Mouse (Mus musculus) CH12.LX (cell line): Measurements from ENCODE around the gene Vstm5. TPM values are rescaled to one million over a fixed set of nuclear protein-coding genes. Genes with fewer than 3 reads are reported as not detected.

Experiments
- DNase-seq: peaks from one replicate; pipeline ENCODE4 v3.0.0-alpha.2; 2013; ENCODE audit errors: extremely low read depth
- H3K27ac ChIP-seq: 2 replicates; pipeline ENCODE4 v1.5.1; 2012; ENCODE audit warnings: low read depth, mild to moderate bottlenecking, control low read depth, moderate library complexity; ENCODE audit not compliant: insufficient read depth
- H3K27me3 ChIP-seq: replicated peaks from 2 replicates; pipeline ENCODE3; 2012; ENCODE audit warnings: inconsistent platforms
- H3K36me3 ChIP-seq, 2 experiments: replicated peaks in 1 of 2; 2 replicates each; pipeline versions ENCODE3 to v1.6.1; 2012; ENCODE audit warnings: inconsistent platforms in 1 of 2, low read length in 1 of 2, mild to moderate bottlenecking in 1 of 2, mixed read lengths in 1 of 2, moderate library complexity in 1 of 2; ENCODE audit not compliant: control insufficient read depth in 1 of 2, insufficient read depth in 1 of 2
- H3K4me1 ChIP-seq, 2 experiments: 2 replicates each; pipeline ENCODE4 v1.6.1; 2012; ENCODE audit warnings: inconsistent platforms in 1 of 2, moderate library complexity in 1 of 2; ENCODE audit not compliant: insufficient read depth in 2 of 2, control insufficient read depth in 1 of 2
- H3K4me2 ChIP-seq: 2 replicates; pipeline ENCODE4 v1.6.1; 2012; ENCODE audit warnings: low read depth, mild to moderate bottlenecking, control low read depth; ENCODE audit not compliant: poor library complexity, insufficient read depth, severe bottlenecking
- H3K4me3 ChIP-seq, 3 experiments: fragments of 150-350 bp in 1 of 3; sonication (generic) in 1 of 3; replicated peaks in 1 of 3; 2 replicates each; pipeline versions ENCODE3 to v1.5.1; 2011 to 2012; ENCODE audit warnings: low read depth in 2 of 3, low read length in 2 of 3, mild to moderate bottlenecking in 2 of 3, moderate library complexity in 2 of 3, control low read depth in 1 of 3, improper control_type of control experiment in 1 of 3, inconsistent platforms in 1 of 3, mixed read lengths in 1 of 3; ENCODE audit not compliant: poor library complexity in 1 of 3
- H3K79me2 ChIP-seq: replicated peaks from 2 replicates; pipeline ENCODE4 v1.6.1; 2012; ENCODE audit warnings: mild to moderate bottlenecking, moderate library complexity; ENCODE audit not compliant: control insufficient read depth, poor library complexity, insufficient read depth, severe bottlenecking; ENCODE audit errors: extremely low read depth
- H3K9ac ChIP-seq: 2 replicates; pipeline ENCODE4 v1.6.1; 2012; ENCODE audit warnings: low read depth, mild to moderate bottlenecking, control low read depth, moderate library complexity; ENCODE audit not compliant: insufficient read depth
- H3K9me3 ChIP-seq: replicated peaks from 2 replicates; pipeline ENCODE3; 2012; ENCODE audit warnings: low read length, inconsistent platforms, mixed read lengths
- CHD1 ChIP-seq: IDR thresholded peaks from 2 replicates; pipeline ENCODE4 v1.6.1; 2012; ENCODE audit warnings: low read depth, low read length, improper control_type of control experiment, inconsistent platforms
- E2F4 ChIP-seq: IDR thresholded peaks from 2 replicates; pipeline ENCODE4 v1.6.1; 2011; ENCODE audit warnings: low read depth, low read length, improper control_type of control experiment; ENCODE audit not compliant: insufficient replicate concordance
- ELF1 ChIP-seq: IDR thresholded peaks from 2 replicates; pipeline ENCODE4 v1.6.1; 2014; ENCODE audit warnings: low read depth, mild to moderate bottlenecking, inconsistent platforms, low read length, improper control_type of control experiment
- ETS1 ChIP-seq: conservative IDR thresholded peaks from 2 replicates; pipeline ENCODE4 v1.6.1; 2012; ENCODE audit warnings: low read depth, mild to moderate bottlenecking, inconsistent platforms, low read length, improper control_type of control experiment, moderate library complexity
- GABPA ChIP-seq: IDR thresholded peaks from 2 replicates; pipeline ENCODE4 v1.6.1; 2012; ENCODE audit warnings: low read depth, low read length, improper control_type of control experiment, inconsistent platforms; ENCODE audit not compliant: insufficient replicate concordance
- IRF4 ChIP-seq: IDR thresholded peaks from 2 replicates; pipeline ENCODE4 v1.6.1; 2014; ENCODE audit warnings: low read depth, mild to moderate bottlenecking, inconsistent platforms, low read length, improper control_type of control experiment
- JUN ChIP-seq: IDR thresholded peaks from 2 replicates; pipeline ENCODE4 v1.6.1; 2011; ENCODE audit warnings: low read depth, mild to moderate bottlenecking, low read length, improper control_type of control experiment, moderate library complexity; ENCODE audit not compliant: insufficient read depth
- KAT2A ChIP-seq: IDR thresholded peaks from 2 replicates; pipeline ENCODE4 v1.6.1; 2012; ENCODE audit warnings: low read length, improper control_type of control experiment, inconsistent platforms; ENCODE audit not compliant: insufficient replicate concordance
- MAX ChIP-seq: IDR thresholded peaks from 2 replicates; pipeline ENCODE4 v1.6.1; 2011; ENCODE audit warnings: low read length, improper control_type of control experiment
- MAZ ChIP-seq: IDR thresholded peaks from 2 replicates; pipeline ENCODE4 v1.6.1; 2012; ENCODE audit warnings: low read depth, mild to moderate bottlenecking, inconsistent platforms, low read length, improper control_type of control experiment, moderate library complexity
- MYC ChIP-seq: IDR thresholded peaks from 2 replicates; pipeline ENCODE4 v1.6.1; 2011; ENCODE audit warnings: low read depth, mild to moderate bottlenecking, improper control_type of control experiment, low read length
- NELFE ChIP-seq: IDR thresholded peaks from 2 replicates; pipeline ENCODE4 v1.6.1; 2011; ENCODE audit warnings: low read depth, low read length, improper control_type of control experiment
- POLR2AphosphoS2 ChIP-seq: IDR thresholded peaks from 2 replicates; pipeline ENCODE4 v1.6.1; 2011; ENCODE audit warnings: low read depth, low read length, improper control_type of control experiment
- RAD21 ChIP-seq: IDR thresholded peaks from 2 replicates; pipeline ENCODE4 v1.6.1; 2011; ENCODE audit warnings: low read depth, mild to moderate bottlenecking, low read length, improper control_type of control experiment, moderate library complexity
- SMC3 ChIP-seq: IDR thresholded peaks from 2 replicates; pipeline ENCODE4 v1.6.1; 2011; ENCODE audit warnings: low read depth, low read length, improper control_type of control experiment
- TCF12 ChIP-seq: IDR thresholded peaks from 2 replicates; pipeline ENCODE4 v1.6.1; 2014; ENCODE audit warnings: low read depth, mild to moderate bottlenecking, inconsistent platforms, low read length, improper control_type of control experiment
- ZMIZ1 ChIP-seq: IDR thresholded peaks from 2 replicates; pipeline ENCODE4 v1.6.1; 2012; ENCODE audit warnings: low read depth, mild to moderate bottlenecking, inconsistent platforms, low read length, improper control_type of control experiment
- ZNF384 ChIP-seq: IDR thresholded peaks from 2 replicates; pipeline ENCODE4 v1.6.1; 2012; ENCODE audit warnings: low read depth, low read length, improper control_type of control experiment, inconsistent platforms
- dilution Hi-C: fragments of 300-500 bp; cut with MboI; formaldehyde crosslinking; loops from 2 replicates; pipeline ENCODE4 v1.14.3; 2020; ENCODE audit warnings: low sequenced_read_pairs; ENCODE audit not compliant: extremely low pct_unique_long_range_greater_than_20kb, extremely low pct_ligation_motif_present
- in situ Hi-C: fragments of 300-500 bp; cut with MboI; formaldehyde crosslinking; loops from 3 replicates; pipeline ENCODE4 v1.14.3; 2019; ENCODE audit warnings: low sequenced_read_pairs, low pct_ligation_motif_present, low pct_unique_long_range_greater_than_20kb, mixed read lengths
- polyA plus RNA-seq: library from polyadenylated mRNA; unstranded; fragments of >175 nt; gene quantifications from 2 replicates; pipeline ENCODE4 v1.2.1, GENCODE M21; 2012; ENCODE audit warnings: low read depth; ENCODE audit not compliant: insufficient read length
- total RNA-seq, 2 experiments: library from RNA; depleted of rRNA; stranded (reverse); fragments of 300-350 nt in 1 of 2; fragments of >200 nt in 1 of 2; gene quantifications; 2 replicates each; pipeline ENCODE4 v1.2.3; 2012 to 2014

The Vstm5 gene
- total and polyA plus RNA-seq, 3 experiments: not detected

DNA sequence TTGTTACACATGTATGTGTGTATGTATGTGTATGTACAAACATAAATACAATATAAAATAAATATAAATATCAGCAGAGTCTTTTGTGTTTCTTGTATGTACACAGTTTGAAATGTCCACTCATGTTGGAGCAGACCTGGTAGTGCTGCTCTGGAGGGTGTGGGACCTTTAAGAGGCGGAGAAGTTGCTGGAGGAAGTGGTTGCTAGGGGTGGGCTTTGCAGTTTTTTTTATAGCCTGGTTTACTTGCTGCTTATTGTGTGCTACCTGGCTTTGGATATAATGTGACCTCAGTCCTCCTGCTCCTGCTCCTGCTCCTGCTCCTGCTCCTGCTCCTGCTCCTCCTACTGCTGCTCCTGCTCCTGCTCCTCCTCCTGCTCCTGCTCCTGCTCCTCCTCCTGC, 5.2 kb upstream of the Vstm5 start:
- H3K9ac ChIP-seq: no peak overlapping the region
- dilution Hi-C loops (no loop called here), in situ Hi-C loops (no loop called here)
- TF ChIP-seq POLR2AphosphoS2 (no peak), ELF1 (no peak), NELFE (no peak), GABPA (no peak), RAD21 (no peak), ETS1 (no peak), E2F4 (no peak), KAT2A (no peak), JUN (no peak), MYC (no peak), MAZ (no peak), TCF12 (no peak), IRF4 (no peak), ZMIZ1 (no peak), SMC3 (no peak)
- no peak overlapping the region for H3K4me3 ChIP-seq
- peaks cover 10% of the 10 kb centered on the region for H3K9me3 ChIP-seq
- H3K27ac ChIP-seq: no peak overlapping the region
- H3K79me2 ChIP-seq: no peaks in the 10 kb centered on the region
- peaks cover 5% of the 10 kb centered on the region for H3K27me3 ChIP-seq
- H3K4me1 ChIP-seq: no peaks in the 10 kb centered on the region
- H3K4me2 ChIP-seq: no peak overlapping the region
- H3K36me3 ChIP-seq: no peaks in the 10 kb centered on the region
- no peak for DNase-seq

DNA sequence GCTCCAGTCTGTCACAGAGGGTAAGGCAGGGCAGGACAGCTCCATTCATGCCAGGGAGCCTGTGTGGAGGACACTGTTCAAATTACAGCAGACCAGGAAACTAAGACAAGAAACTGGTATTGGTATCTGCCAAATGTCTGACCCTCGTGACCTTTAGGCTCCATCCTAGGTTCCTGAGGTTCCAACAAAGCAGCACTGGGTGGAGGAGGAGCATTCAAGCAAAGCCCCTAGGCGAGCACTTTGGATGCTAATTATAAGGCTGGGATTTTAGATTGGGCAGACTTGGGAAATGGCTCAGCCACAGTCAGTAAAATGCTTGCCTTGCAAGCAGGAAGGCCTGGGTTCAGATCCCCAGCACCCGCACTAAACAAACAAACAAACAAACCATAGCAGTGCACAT, 2.9 kb upstream of the Vstm5 start:
- no peak for DNase-seq
- H3K27ac ChIP-seq: no peak overlapping the region
- no peaks in the 10 kb centered on the region for H3K79me2 ChIP-seq
- H3K27me3 ChIP-seq: peaks cover 5% of the 10 kb centered on the region
- dilution Hi-C loops: no loop called here
- H3K36me3 ChIP-seq: no peaks in the 10 kb centered on the region
- H3K4me3 ChIP-seq: no peak overlapping the region
- no peak overlapping the region for H3K4me2 ChIP-seq
- TF ChIP-seq ZNF384 (no peak), CHD1 (no peak), MAX (no peak)
- H3K9ac ChIP-seq: no peak overlapping the region
- in situ Hi-C loops: no loop called here
- peaks cover 10% of the 10 kb centered on the region for H3K9me3 ChIP-seq
- 0 out of 4 replicates have a peak, but pooled peaks cover 0 to 4% of the 10 kb centered on the region in 2 experiments for H3K4me1 ChIP-seq
